Mouse (Mus musculus) heart, embryonic 15.5 days (tissue): ENCODE results near the gene Cnot6. TPM values are rescaled to one million over a fixed set of nuclear protein-coding genes. Genes with fewer than 3 reads are reported as not detected.
A peak's percentile ranks its signal among the peaks of the same experiment; 100 is the strongest.

Experiments used
- ATAC-seq: fragments of 200-750 bp; cut with Nextera tagmentation; replicated peaks from 2 replicates; pipeline ENCODE4 v1.8.0; 2017; ENCODE audit warnings: low read depth, moderate TSS enrichment; ENCODE audit not compliant: insufficient number of reproducible peaks, insufficient read depth, low FRiP score
- H3K27ac ChIP-seq: fragments of 300-500 bp; sonication (generic); 2 replicates; pipeline ENCODE4 v1.5.1; 2015; ENCODE audit warnings: mild to moderate bottlenecking, inconsistent platforms
- H3K27me3 ChIP-seq: fragments of 300-500 bp; sonication (generic); 2 replicates; pipeline ENCODE4 v1.6.1; 2015; ENCODE audit warnings: inconsistent platforms
- H3K36me3 ChIP-seq: fragments of 300-500 bp; sonication (generic); 2 replicates; pipeline ENCODE4 v1.6.1; 2015; ENCODE audit warnings: mild to moderate bottlenecking, inconsistent platforms
- H3K4me1 ChIP-seq: fragments of 300-500 bp; sonication (generic); replicated peaks from 2 replicates; pipeline ENCODE4 v1.6.1; 2015; ENCODE audit warnings: inconsistent platforms
- H3K4me2 ChIP-seq: fragments of 300-500 bp; sonication (generic); 2 replicates; pipeline ENCODE4 v1.6.1; 2015; ENCODE audit warnings: inconsistent platforms, mild to moderate bottlenecking, moderate library complexity
- H3K4me3 ChIP-seq: fragments of 300-500 bp; sonication (generic); 2 replicates; pipeline ENCODE4 v1.5.1; 2015; ENCODE audit warnings: mild to moderate bottlenecking, inconsistent platforms
- H3K9ac ChIP-seq: fragments of 300-500 bp; sonication (generic); 2 replicates; pipeline ENCODE4 v1.6.1; 2015; ENCODE audit warnings: mild to moderate bottlenecking, inconsistent platforms
- H3K9me3 ChIP-seq: fragments of 300-500 bp; sonication (generic); replicated peaks from 2 replicates; pipeline ENCODE4 v1.6.1; 2016; ENCODE audit warnings: inconsistent platforms
- WGBS: fragments of 180-500 bp; shearing (Covaris S2); methylation state at CpG from one replicate; pipeline ENCODE4 v1.1.7; 2015; ENCODE audit warnings: mixed read lengths; 5-methylcytosine and 5-hydroxymethylcytosine counted together
- polyA plus RNA-seq: library from polyadenylated mRNA; unstranded; fragments of >200 nt; fragmentation: Nextera tagmentation; extraction: Ambion mirVana; gene quantifications from 2 replicates; pipeline ENCODE4 v1.2.1, GENCODE M21; 2015

The Cnot6 gene
- polyA plus RNA-seq, 1 experiment from 2014 or later, result 35.8 TPM

DNA sequence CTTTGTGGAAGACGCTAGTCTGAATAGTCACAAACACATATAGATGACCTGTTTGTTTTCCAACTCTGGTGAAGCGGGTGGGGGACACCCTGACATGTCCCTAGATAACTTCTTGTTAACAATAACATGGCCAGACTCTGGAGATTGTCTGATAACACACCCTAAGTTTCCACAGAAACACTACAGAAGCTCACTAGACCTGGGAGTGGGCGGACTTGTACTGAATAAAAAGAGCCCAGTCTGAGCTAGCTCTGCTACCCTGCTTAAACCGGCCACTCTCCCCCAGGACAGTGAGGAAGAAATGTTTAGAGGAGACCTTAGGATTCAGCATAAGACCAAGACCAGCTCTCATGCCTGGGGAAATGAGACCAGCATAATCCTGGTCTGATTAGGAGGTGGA, 47.1 kb downstream of the Cnot6 start:
- Histone ChIP-seq H3K36me3 (peaks cover 17% of the 10 kb centered on the region), H3K9ac (no peak overlapping the region), H3K4me1 (no peaks in the 10 kb centered on the region), H3K9me3 (no peaks in the 10 kb centered on the region), H3K4me3 (no peak overlapping the region), H3K4me2 (no peak overlapping the region), H3K27ac (no peak overlapping the region), H3K27me3 (no peaks in the 10 kb centered on the region)
- 65% methylated on average over 4 of the region's 4 CpGs for WGBS
- no peak for ATAC-seq

DNA sequence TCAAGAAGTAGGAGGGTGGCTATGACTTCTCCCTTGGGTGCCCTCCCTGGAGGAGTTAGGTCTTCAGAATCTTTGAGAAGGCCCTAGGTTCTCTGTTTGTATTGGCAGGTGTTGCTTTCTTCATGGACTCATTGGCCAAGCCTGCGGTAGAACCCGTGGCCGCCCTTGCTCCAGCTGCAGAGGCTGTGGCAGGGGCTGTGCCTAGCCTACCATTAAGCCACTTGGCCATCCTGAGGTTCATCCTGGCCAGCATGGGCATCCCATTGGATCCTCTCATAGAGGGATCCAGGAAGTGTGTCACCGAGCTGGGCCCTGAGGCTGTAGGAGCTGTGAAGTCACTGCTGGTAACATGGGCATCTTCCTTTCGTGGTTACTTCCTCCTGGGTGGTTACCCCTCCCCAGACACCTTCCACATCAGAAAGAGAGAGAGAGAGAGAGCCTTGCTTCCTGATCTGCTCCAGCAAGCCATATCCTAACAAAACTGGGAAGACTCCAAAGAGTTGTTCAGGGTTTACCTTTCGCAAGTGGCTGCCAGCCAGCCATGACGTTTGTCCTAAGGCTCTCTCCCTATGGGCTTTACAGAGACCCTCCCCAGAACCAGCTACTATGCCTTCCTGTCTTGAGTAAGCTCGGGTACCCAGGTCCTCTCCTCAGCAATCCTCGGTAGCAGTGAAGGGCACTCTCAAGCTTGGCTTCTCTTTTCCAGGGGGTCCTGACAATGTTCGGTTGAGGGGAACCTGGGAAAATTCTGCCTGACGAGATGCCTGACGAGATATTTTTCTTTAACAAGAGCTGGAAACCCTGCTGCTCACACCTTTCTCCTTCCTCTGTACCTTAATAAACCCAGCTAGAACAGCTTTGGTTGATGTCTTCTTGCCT, 48.0 kb downstream of the Cnot6 start:
- Histone ChIP-seq H3K4me1 (peaks cover 3% of the 10 kb centered on the region; the same call in 1 of the 2 replicates), H3K36me3 (peaks cover 8% of the 10 kb centered on the region), H3K27me3 (no peaks in the 10 kb centered on the region), H3K4me3 (no peak overlapping the region), H3K27ac (no peak overlapping the region), H3K9ac (no peak overlapping the region), H3K9me3 (no peaks in the 10 kb centered on the region), H3K4me2 (no peak overlapping the region)
- WGBS, result 70% methylated on average over 12 of the region's 12 CpGs
- ATAC-seq, result no peak

DNA sequence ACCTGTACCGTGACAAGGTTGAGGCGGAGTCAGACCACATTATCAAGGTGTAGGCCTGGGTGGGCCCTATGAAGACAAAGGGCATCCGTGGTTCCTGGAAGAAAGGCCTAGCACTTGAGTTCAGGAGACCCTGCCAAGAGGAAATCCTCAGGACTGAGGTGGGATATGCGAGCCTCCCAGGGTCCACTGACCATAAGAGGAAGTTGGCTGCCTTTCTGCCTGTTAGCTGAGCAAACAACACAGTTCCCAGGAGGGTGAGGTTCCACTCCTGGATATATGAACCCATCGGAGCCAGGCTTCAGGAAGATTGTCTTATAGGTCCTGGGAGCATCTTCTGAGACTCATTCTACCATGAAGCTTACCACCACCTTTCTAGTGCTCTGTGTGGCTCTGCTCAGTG, 49.2 kb downstream of the Cnot6 start, which contains the start of gene Scgb3a1:
Gene Scgb3a1, plus strand, starts transcription at position 301 of the 400 bp plus-strand sequence.
- no peak within 1 kb of the TSS for H3K4me3 ChIP-seq
- H3K27me3 ChIP-seq, result no peaks in the 10 kb centered on the region
- no peak within 1 kb of the TSS for H3K4me2 ChIP-seq
- ATAC-seq, result no peak
- H3K9ac ChIP-seq, result no peak within 1 kb of the TSS
- no peaks in the 10 kb centered on the region for H3K36me3 ChIP-seq
- H3K9me3 ChIP-seq, result no peaks in the 10 kb centered on the region
- WGBS, result 71% methylated on average over 5 of the region's 5 CpGs
- H3K4me1 ChIP-seq, result peaks cover 15% of the 10 kb centered on the region
- no peak within 1 kb of the TSS for H3K27ac ChIP-seq

DNA sequence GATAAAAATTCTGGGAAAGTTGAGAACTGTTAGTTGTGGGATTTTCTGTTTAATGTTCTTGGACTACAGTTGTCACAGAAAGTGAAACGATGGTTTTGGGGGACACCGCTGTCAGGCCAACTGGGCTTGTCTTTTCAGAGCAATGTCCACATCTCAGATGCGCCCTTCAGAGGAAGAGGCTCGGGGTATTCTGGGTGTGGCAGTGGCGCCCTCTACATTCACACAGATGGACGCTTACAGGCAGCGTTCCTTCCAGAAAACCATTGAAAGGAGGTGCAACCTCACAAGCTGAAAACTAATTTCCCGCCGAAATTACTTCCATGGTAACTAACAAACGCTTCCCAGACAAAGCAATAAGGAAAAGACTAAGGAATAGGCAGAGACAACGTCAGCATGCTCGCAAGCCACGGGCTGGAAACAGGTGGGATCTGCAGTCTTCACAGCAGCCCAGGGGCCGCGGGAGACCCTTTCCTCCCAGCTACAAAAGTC, 50.2 kb downstream of the Cnot6 start:
- ATAC-seq, result no peak
- WGBS, result 59% methylated on average over 15 of the region's 15 CpGs
- no peaks in the 10 kb centered on the region for H3K9me3 ChIP-seq
- H3K4me3 ChIP-seq, result no peak overlapping the region
- no peak overlapping the region for H3K4me2 ChIP-seq
- H3K27ac ChIP-seq, result no peak overlapping the region
- no peak overlapping the region for H3K9ac ChIP-seq
- H3K36me3 ChIP-seq, result no peaks in the 10 kb centered on the region
- H3K27me3 ChIP-seq, result no peaks in the 10 kb centered on the region
- peaks cover 24% of the 10 kb centered on the region for H3K4me1 ChIP-seq

DNA sequence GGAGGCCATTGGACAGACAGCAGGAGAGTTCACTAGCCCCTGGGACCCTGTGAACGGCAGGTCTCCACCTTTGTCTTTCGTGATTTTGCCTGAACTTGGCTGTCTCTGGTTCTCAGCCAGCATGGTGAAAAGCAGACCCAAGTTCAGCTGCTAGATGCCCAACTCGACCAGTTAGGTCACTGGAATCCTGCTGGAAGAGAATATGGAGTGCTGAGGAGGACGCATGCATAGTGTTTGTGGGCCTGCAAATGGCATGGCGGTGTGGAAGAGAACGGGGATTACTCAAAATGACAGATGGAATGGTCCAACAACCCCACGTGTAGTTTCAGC, 53.1 kb downstream of the Cnot6 start:
- no peak for ATAC-seq
- 69% methylated on average over 7 of the region's 7 CpGs for WGBS

DNA sequence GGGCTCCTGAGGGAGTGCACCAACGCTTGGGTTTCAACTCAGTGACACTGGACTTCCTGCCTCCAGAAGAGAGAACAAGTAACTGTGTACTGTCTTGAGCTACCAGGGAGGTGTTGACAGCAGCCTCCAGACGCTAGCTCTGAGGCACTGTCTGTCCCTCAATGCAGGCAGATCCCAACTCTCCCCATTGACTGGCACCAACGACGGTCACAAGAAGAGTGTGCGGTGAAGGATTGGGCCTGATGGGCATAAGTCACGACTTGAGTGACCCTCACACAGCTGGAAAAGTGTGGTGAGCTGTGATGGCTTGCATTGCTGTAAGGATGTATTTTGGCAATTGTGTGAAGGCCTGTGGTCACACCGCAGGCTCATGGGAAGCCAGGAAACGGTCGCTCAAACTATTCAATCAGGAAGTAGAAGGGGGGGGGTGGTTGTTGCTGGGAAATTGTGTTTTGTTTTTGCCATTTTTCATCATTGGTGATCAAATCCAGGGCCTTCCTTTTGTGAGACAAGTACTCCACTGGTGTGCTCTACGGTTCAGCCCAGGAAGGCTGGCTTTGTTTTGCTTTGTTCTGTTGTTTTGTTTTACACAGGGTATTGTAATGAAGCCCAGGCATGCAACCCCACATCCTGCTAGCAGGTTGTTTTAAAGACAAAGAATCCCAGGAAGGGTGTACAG, 53.6 kb downstream of the Cnot6 start:
- H3K27ac ChIP-seq, result peak overlapping the region; percentile 72
- no peak overlapping the region for H3K9ac ChIP-seq
- no peaks in the 10 kb centered on the region for H3K27me3 ChIP-seq
- no peak overlapping the region for H3K4me2 ChIP-seq
- no peaks in the 10 kb centered on the region for H3K9me3 ChIP-seq
- H3K36me3 ChIP-seq, result no peaks in the 10 kb centered on the region
- ATAC-seq, result peak; percentile 59
- 26% methylated on average over 10 of the region's 10 CpGs for WGBS
- H3K4me1 ChIP-seq, result peaks cover 24% of the 10 kb centered on the region
- H3K4me3 ChIP-seq, result no peak overlapping the region

More for the DNA sequence above, 53.1 kb downstream of the Cnot6 start:
- Histone ChIP-seq H3K36me3 (no peaks in the 10 kb centered on the region), H3K4me3 (no peak overlapping the region), H3K27me3 (no peaks in the 10 kb centered on the region), H3K4me1 (peaks cover 24% of the 10 kb centered on the region), H3K4me2 (no peak overlapping the region), H3K27ac (peak overlapping the region; percentile 72), H3K9ac (no peak overlapping the region), H3K9me3 (no peaks in the 10 kb centered on the region)

DNA sequence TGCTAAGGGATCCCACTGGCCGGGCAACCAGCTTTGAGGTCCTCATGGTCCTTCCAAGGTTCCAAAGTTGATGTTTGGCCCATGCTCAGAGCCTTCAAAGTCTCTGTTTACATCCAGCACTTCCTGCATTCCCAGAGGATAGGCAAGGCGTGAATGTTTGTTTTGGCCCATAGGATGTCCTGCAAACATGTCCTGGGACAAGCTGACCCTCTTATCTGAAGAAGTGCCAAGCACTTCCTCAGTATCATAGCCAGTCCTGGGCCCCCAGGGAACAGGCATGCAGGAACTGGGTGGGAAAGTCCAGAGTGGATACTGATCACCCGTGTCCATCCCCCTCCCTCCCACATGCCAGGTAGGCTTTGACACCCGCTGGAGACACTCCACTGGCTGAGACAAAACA, 54.5 kb downstream of the Cnot6 start:
- Histone ChIP-seq H3K4me2 (no peak overlapping the region), H3K27ac (peak overlapping the region; percentile 72)
- peak; percentile 47; the same call in 1 of the 2 replicates for ATAC-seq

DNA sequence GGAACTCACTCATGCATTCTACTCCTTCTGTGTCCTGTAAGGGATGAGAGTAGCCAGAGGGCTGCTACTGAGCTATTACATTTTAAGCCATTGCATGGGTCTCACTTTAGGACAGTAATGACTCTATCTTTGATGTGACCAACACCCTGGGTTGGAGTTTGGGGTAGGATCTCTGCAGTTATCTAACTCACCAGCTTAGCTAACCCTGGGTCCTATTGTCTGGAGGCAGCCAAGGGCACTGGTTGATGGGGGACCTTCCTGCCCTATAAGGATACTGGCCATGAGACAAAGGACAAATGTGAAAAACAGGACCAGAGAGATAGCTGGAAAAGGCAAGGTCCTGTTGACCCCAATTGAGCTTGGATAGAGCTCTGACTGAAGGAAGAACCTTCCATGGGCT, 57.0 kb downstream of the Cnot6 start:
- no peak overlapping the region for H3K4me2 ChIP-seq
- H3K9ac ChIP-seq, result no peak overlapping the region
- H3K9me3 ChIP-seq, result no peaks in the 10 kb centered on the region
- no peak for ATAC-seq
- H3K27me3 ChIP-seq, result no peaks in the 10 kb centered on the region
- H3K36me3 ChIP-seq, result no peaks in the 10 kb centered on the region
- no peak overlapping the region for H3K27ac ChIP-seq
- no peak overlapping the region for H3K4me3 ChIP-seq
- peaks cover 38% of the 10 kb centered on the region for H3K4me1 ChIP-seq

More for the DNA sequence above, 54.5 kb downstream of the Cnot6 start:
- no peaks in the 10 kb centered on the region for H3K9me3 ChIP-seq
- no peaks in the 10 kb centered on the region for H3K36me3 ChIP-seq
- H3K27me3 ChIP-seq, result no peaks in the 10 kb centered on the region
- 43% methylated on average over 4 of the region's 4 CpGs for WGBS
- H3K4me1 ChIP-seq, result peaks cover 27% of the 10 kb centered on the region
- no peak overlapping the region for H3K4me3 ChIP-seq
- H3K9ac ChIP-seq, result no peak overlapping the region

DNA sequence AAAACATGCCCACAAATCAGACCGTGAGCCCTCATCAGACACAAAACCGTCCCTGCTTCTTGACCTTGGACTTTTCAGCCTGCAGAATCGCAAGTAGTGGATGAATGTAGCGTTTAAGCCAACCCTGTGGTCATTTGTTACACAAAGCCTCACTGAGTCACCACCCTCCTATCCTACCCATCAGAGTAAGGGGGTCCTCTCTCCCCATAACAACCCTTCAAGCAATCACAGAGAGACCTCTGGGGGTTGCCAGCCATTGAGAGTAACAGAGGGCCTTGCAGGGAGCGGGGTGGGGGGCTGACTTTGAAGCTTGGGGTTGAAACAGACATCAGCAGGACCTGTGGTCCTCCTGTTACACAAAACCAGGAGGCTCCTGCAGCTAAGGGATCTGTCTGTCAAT, 57.9 kb downstream of the Cnot6 start:
- WGBS, result 88% methylated on average over 5 of the region's 5 CpGs
- ATAC-seq, result no peak
- Histone ChIP-seq H3K27ac (no peak overlapping the region), H3K4me2 (no peak overlapping the region), H3K9ac (no peak overlapping the region), H3K27me3 (no peaks in the 10 kb centered on the region), H3K4me1 (peaks cover 38% of the 10 kb centered on the region), H3K36me3 (no peaks in the 10 kb centered on the region), H3K9me3 (no peaks in the 10 kb centered on the region), H3K4me3 (no peak overlapping the region)

DNA sequence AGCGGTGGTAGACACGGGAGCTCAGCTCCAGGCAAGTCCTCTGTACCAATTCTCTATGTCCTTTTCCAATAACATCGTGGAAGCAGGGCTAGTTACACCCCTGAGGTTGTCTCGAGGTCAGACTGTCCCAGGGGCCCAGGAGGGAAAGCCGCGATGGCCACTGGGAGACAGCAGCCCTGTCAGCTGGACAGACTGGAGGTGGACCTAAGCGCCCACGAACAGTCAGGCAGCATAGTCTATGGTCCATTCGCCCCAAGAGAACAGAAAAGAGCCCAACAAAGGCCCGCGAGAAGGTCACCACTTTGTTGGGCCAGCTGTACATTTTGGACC, 59.5 kb downstream of the Cnot6 start:
- Histone ChIP-seq H3K27ac (no peak overlapping the region), H3K4me2 (peak overlapping the region; percentile 61), H3K9me3 (no peaks in the 10 kb centered on the region), H3K4me1 (peaks cover 22% of the 10 kb centered on the region), H3K9ac (no peak overlapping the region), H3K27me3 (no peaks in the 10 kb centered on the region), H3K4me3 (peak overlapping the region; percentile 17; the same call in 1 of the 2 replicates), H3K36me3 (no peaks in the 10 kb centered on the region)
- ATAC-seq, result peak; percentile 76
- WGBS, result 25% methylated on average over 11 of the region's 11 CpGs

DNA sequence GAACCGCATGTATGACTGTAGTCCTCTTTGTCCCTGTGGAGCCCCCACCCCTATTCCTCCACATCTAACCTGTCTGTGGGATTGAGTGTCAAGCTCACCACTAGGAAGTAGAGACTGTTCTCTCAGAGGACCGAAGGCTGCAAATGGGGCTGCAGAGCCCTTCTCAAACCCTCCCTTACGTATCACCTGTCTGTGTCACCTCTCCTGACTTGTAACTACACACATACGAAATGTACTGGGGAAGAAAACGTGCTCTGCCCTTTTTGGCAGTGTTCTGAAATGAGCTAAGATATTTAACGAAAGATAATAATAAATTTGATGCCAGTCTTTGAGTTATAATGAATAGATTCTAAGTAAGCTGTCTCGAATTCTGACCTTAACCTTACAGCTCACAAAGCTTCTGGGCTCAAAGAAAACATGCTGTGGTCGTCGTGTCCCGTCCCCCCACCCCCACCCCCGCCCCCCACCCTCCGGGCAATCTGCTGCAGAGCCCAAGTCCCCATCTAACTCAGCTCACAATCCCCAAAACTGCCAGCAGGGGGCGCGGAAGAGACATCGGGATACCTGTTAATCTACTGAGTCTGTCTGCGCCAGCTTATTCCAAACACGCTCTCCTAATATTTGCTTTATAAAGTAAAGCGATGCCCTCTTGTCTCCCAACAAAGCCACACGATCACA, 60.0 kb downstream of the Cnot6 start:
- Histone ChIP-seq H3K27me3 (no peaks in the 10 kb centered on the region), H3K9ac (no peak overlapping the region), H3K4me3 (peak overlapping the region; percentile 17; the same call in 1 of the 2 replicates), H3K36me3 (no peaks in the 10 kb centered on the region), H3K4me2 (peak overlapping the region; percentile 61), H3K4me1 (peaks cover 17% of the 10 kb centered on the region), H3K9me3 (no peaks in the 10 kb centered on the region), H3K27ac (no peak overlapping the region)
- peak; percentile 64 for ATAC-seq
- WGBS, result 21% methylated on average over 19 of the region's 19 CpGs
